Mouse (Mus musculus) forebrain, embryonic 13.5 days (tissue): ENCODE measurements around the gene Zfp985. TPM values are rescaled to one million over a fixed set of nuclear protein-coding genes. Genes with fewer than 3 reads are reported as not detected.
"Not testable (repeated sequence)": the region's sequence is repeated elsewhere in the genome, so short reads cannot be mapped to it uniquely, and the experiment has no call there.

Experiments used
- ATAC-seq: fragments of 200-750 bp; cut with Nextera tagmentation; 2 replicates; pipeline ENCODE4 v1.8.0; 2017
- H3K27ac ChIP-seq: fragments of 300-500 bp; sonication (generic); 2 replicates; pipeline ENCODE4 v1.5.1; 2015; ENCODE audit warnings: inconsistent platforms, mild to moderate bottlenecking, moderate library complexity
- H3K27me3 ChIP-seq: fragments of 300-500 bp; sonication (generic); 2 replicates; pipeline ENCODE4 v1.6.1; 2015; ENCODE audit warnings: mild to moderate bottlenecking, inconsistent platforms
- H3K36me3 ChIP-seq: fragments of 300-500 bp; sonication (generic); 2 replicates; pipeline ENCODE4 v1.6.1; 2015; ENCODE audit warnings: mild to moderate bottlenecking, inconsistent platforms; ENCODE audit not compliant: poor library complexity, severe bottlenecking
- H3K4me1 ChIP-seq: fragments of 300-500 bp; sonication (generic); 2 replicates; pipeline ENCODE4 v1.6.1; 2015; ENCODE audit warnings: inconsistent platforms
- H3K4me2 ChIP-seq: fragments of 300-500 bp; sonication (generic); 2 replicates; pipeline ENCODE4 v1.6.1; 2015; ENCODE audit warnings: inconsistent platforms, mild to moderate bottlenecking, moderate library complexity
- H3K4me3 ChIP-seq: fragments of 300-500 bp; sonication (generic); 2 replicates; pipeline ENCODE4 v1.5.1; 2015; ENCODE audit warnings: mild to moderate bottlenecking, inconsistent platforms
- H3K9ac ChIP-seq: fragments of 300-500 bp; sonication (generic); 2 replicates; pipeline ENCODE4 v1.6.1; 2015; ENCODE audit warnings: mild to moderate bottlenecking, inconsistent platforms
- H3K9me3 ChIP-seq: fragments of 300-500 bp; sonication (generic); replicated peaks from 2 replicates; pipeline ENCODE4 v1.6.1; 2016; ENCODE audit warnings: inconsistent platforms
- WGBS: fragments of 180-500 bp; shearing (Covaris S2); methylation state at CpG from one replicate; pipeline ENCODE4 v1.1.7; 2015; 5-methylcytosine and 5-hydroxymethylcytosine counted together
- polyA plus RNA-seq: library from polyadenylated mRNA; unstranded; fragments of >200 nt; fragmentation: Nextera tagmentation; extraction: Ambion mirVana; gene quantifications from 2 replicates; pipeline ENCODE4 v1.2.1, GENCODE M21; 2015

Gene Zfp985
- polyA plus RNA-seq = 0.05 and 0.06 TPM in 2 replicates

DNA sequence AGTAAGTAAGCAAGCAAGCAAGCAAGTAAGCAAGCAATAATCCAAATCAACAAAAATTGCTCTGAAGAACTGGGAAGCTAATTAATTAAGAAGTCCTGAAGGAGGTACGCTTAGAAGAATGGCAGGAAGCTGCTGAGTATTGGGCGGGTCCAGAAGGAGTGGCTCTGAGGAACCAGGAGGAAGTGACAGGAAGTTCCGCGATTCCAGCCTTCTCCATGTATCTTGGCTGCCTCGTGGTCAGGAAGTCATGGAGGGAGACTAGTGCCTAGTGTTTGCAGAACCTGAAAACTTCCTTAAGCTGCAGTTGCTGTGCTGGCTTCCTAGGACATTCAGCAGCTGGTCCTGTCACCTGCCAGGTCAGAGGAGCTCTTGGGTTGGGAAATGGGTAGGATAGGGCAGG is at the start of gene Zfp985:
Zfp985 (plus strand) TSS at position 207 of the 400 bp plus-strand sequence.
- H3K9me3 ChIP-seq = peaks cover 24% of the 10 kb centered on the region
- 72% methylated on average over 5 of the region's 5 CpGs for WGBS
- not testable (repeated sequence) for H3K4me3 ChIP-seq, H3K27ac ChIP-seq, H3K27me3 ChIP-seq, ATAC-seq, H3K9ac ChIP-seq, H3K36me3 ChIP-seq, H3K4me1 ChIP-seq, H3K4me2 ChIP-seq

- H3K27ac ChIP-seq = no peak overlapping the region
- H3K27me3 ChIP-seq = no peaks in the 10 kb centered on the region
- peaks cover 20% of the 10 kb centered on the region for H3K9me3 ChIP-seq
- peaks cover 4% of the 10 kb centered on the region; the same call in 1 of the 2 replicates for H3K36me3 ChIP-seq
- no peak overlapping the region for H3K9ac ChIP-seq
- no peak overlapping the region for H3K4me3 ChIP-seq
- 86% methylated on average over 2 of the region's 2 CpGs for WGBS
- no peaks in the 10 kb centered on the region for H3K4me1 ChIP-seq
- no peak for ATAC-seq
- H3K4me2 ChIP-seq = no peak overlapping the region
Measured at GRCm38 (mm10) chr4:147509174-147509573, 43.9 kb upstream of the Zfp985 start.

DNA sequence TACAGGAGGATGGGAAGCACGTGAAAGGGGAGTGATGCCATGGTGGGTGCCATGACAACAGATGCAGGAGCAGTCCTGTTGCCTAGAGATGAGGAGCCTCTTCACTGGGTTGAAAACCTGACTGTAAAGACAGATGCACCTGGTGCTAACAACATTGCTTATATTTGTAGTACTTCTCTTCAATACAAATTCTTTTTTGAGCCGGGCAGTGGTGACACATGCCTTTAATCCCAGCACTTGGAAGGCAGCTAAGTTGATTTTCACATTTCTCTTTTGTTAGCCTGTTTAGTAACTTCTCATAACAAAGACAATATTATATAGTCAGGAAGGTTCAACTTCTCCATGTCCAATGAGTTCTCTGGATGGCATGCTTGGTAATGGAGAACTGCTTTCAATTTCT is 34.1 kb upstream of the Zfp985 start:
- Histone ChIP-seq H3K4me3 (no peak overlapping the region), H3K4me2 (no peak overlapping the region), H3K36me3 (no peaks in the 10 kb centered on the region), H3K9ac (no peak overlapping the region), H3K4me1 (no peaks in the 10 kb centered on the region), H3K27ac (no peak overlapping the region), H3K27me3 (no peaks in the 10 kb centered on the region), H3K9me3 (peaks cover 70% of the 10 kb centered on the region)
- 72% methylated on average over 2 of the region's 2 CpGs for WGBS
- ATAC-seq = peak; percentile 30; the same call in 1 of the 2 replicates

DNA sequence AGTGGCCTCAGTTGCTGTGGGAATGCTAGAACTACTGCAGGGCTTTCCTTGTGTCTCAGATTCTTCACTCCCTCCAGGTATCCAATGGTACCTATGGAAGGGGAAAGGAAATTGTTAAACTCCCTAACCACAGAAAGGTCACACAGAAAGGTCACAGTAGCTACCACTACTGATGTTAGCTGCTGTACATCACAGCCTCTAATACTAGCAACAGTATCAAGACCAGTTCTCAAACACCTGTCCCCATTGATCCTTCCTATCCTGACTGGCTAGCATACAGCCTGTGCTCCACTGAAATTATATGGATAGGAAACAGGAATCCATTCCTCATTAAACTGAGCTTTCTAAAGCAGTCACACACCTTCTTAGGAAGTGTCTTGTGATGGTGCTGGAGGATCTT is 33.0 kb upstream of the Zfp985 start:
- H3K4me1 ChIP-seq = no peaks in the 10 kb centered on the region
- no peaks in the 10 kb centered on the region for H3K27me3 ChIP-seq
- no peak overlapping the region for H3K9ac ChIP-seq
- no peak overlapping the region for H3K4me3 ChIP-seq
- ATAC-seq = peak; percentile 48; the same call in 1 of the 2 replicates
- H3K4me2 ChIP-seq = no peak overlapping the region
- H3K27ac ChIP-seq = no peak overlapping the region
- no peaks in the 10 kb centered on the region for H3K36me3 ChIP-seq
- H3K9me3 ChIP-seq = peaks cover 73% of the 10 kb centered on the region

DNA sequence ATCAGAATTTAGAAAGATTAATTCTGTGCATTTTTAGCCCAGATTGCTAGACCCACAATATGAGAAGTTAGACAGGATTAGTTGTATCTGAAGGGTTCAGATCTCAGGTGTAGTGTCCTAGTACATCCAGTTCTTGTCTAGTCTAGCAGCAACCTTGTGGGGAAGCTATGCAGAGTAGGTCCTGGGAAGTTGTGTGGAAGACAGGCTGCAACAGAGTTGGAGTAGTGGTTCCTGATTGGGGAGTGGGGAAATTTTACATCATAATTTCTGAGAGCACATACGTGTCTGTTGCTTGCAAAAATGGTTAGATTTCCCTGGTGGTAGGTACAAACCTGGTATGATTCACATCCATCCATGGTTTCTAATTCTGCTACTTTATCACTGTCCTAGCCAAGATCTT is 28.0 kb upstream of the Zfp985 start:
- Histone ChIP-seq H3K27ac (no peak overlapping the region), H3K4me1 (no peaks in the 10 kb centered on the region), H3K9me3 (peaks cover 66% of the 10 kb centered on the region), H3K9ac (no peak overlapping the region), H3K36me3 (no peaks in the 10 kb centered on the region), H3K27me3 (no peaks in the 10 kb centered on the region), H3K4me3 (no peak overlapping the region), H3K4me2 (no peak overlapping the region)
- WGBS = 87% methylated on average over 1 of the region's 1 CpGs
- no peak for ATAC-seq

- WGBS = 94% methylated on average over 1 of the region's 1 CpGs
- Histone ChIP-seq H3K27me3 (no peaks in the 10 kb centered on the region), H3K36me3 (no peaks in the 10 kb centered on the region), H3K9me3 (peaks cover 44% of the 10 kb centered on the region), H3K4me3 (no peak overlapping the region), H3K9ac (no peak overlapping the region), H3K27ac (no peak overlapping the region), H3K4me2 (no peak overlapping the region), H3K4me1 (no peaks in the 10 kb centered on the region)
- no peak for ATAC-seq
Measured at GRCm38 (mm10) chr4:147530366-147530765, 22.7 kb upstream of the Zfp985 start.

GRCm38 (mm10) chr4:147535916-147536315 is 17.2 kb upstream of the Zfp985 start:
- H3K4me2 ChIP-seq, H3K27ac ChIP-seq: not testable (repeated sequence)
- peaks cover 47% of the 10 kb centered on the region for H3K9me3 ChIP-seq

DNA sequence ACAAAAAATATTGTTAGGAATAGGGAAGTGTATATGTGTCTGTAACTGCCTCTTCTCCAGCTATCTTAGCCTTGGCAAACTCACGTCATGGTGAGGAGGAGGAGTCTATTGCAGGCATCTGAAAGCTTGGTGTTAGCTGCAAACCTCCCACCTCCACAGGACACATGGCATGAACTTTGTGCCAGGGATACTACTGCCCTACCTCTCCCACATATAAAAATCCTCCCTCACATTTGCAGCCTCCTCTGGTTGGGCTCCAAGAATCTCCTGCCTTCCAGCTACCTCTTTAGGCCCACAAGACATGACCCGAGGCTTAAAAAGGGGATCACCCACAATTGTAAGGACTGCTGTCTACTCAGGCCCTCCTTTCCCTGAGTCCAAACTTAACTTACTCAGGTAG is 15.4 kb upstream of the Zfp985 start:
- H3K27me3 ChIP-seq = no peaks in the 10 kb centered on the region
- 81% methylated on average over 2 of the region's 2 CpGs for WGBS
- peaks cover 42% of the 10 kb centered on the region for H3K9me3 ChIP-seq
- no peaks in the 10 kb centered on the region for H3K36me3 ChIP-seq
- no peak overlapping the region for H3K4me2 ChIP-seq
- no peak overlapping the region for H3K4me3 ChIP-seq
- H3K4me1 ChIP-seq = no peaks in the 10 kb centered on the region
- ATAC-seq = no peak
- no peak overlapping the region for H3K27ac ChIP-seq
- H3K9ac ChIP-seq = no peak overlapping the region

More at GRCm38 (mm10) chr4:147535916-147536315, 17.2 kb upstream of the Zfp985 start:
- H3K4me3 ChIP-seq, ATAC-seq, H3K27me3 ChIP-seq, H3K36me3 ChIP-seq, H3K4me1 ChIP-seq, H3K9ac ChIP-seq: not testable (repeated sequence)

DNA sequence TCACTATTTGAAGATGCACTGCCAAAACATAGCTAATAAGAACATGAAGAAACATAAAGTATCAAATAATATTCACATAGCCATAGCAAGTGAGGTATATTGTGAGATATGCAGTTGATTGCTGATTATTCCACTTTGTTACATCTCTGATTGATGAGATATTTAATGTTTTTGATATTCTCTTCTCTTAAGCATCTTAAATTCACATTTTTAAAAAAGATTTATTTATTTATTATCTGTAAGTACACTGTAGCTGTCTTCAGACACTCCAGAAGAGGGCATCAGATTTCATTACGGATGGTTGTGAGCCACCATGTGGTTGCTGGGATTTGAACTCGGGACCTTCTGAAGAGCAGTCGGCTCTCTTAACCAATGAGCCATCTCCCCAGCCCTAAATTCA is 13.2 kb upstream of the Zfp985 start, which contains the start of gene Gm16503:
Gm16503 (plus strand) TSS at position 301 of the 400 bp plus-strand sequence.
- H3K27ac ChIP-seq, H3K4me1 ChIP-seq, H3K4me2 ChIP-seq, H3K27me3 ChIP-seq, H3K36me3 ChIP-seq, ATAC-seq, H3K9ac ChIP-seq, H3K4me3 ChIP-seq: not testable (repeated sequence)
- H3K9me3 ChIP-seq = peaks cover 54% of the 10 kb centered on the region
- 84% methylated on average over 3 of the region's 3 CpGs for WGBS

DNA sequence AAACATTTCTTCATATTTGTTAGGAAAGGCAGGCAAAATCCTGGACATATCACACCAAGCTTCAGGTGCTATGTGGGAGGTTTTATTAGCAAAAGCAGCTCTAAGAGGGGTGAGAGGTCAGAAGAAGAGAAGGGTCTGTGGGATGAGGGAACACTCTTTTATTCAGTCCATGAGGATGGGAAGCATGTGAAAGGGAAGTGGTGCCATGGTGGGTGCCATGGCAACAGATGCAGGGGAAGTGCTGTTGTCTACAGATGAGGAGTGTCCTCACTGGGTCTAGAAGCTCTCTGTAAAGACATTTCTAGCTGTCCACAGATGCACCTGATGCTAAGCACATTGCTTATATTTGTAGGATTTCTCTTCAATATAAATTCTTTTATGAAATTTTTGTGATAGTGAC is 12.0 kb upstream of the Zfp985 start:
- H3K27ac ChIP-seq = no peak overlapping the region
- no peaks in the 10 kb centered on the region for H3K27me3 ChIP-seq
- no peak overlapping the region for H3K4me2 ChIP-seq
- H3K9me3 ChIP-seq = peaks cover 46% of the 10 kb centered on the region
- no peaks in the 10 kb centered on the region for H3K36me3 ChIP-seq
- H3K4me3 ChIP-seq = no peak overlapping the region
- ATAC-seq = no peak
- H3K9ac ChIP-seq = no peak overlapping the region
- no peaks in the 10 kb centered on the region for H3K4me1 ChIP-seq

DNA sequence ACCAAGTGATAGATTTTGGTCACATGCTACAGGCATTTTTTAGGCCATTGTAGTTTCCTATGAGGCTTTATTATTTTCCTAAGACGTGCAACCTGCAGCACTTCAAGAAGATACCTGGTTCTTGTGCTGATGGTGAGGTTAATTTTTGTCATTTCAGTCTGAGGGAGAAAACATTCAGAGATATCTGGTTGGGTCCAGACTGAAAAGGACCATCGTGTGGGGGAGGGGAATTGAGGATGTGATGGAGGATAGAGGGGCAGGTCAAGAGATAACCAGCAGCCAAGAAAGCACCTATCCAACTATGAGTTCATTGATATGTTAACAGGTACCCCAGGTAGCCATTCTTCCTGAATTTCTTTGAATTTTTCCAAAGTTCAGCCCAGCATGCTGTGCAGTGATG is 1.3 kb downstream of the Zfp985 start:
- not testable (repeated sequence) for H3K27ac ChIP-seq, H3K4me3 ChIP-seq, H3K4me2 ChIP-seq, ATAC-seq, H3K36me3 ChIP-seq, H3K4me1 ChIP-seq, H3K27me3 ChIP-seq, H3K9ac ChIP-seq
- WGBS = 78% methylated on average over 2 of the region's 2 CpGs
- H3K9me3 ChIP-seq = peaks cover 25% of the 10 kb centered on the region

- ATAC-seq, H3K36me3 ChIP-seq: not testable (repeated sequence)
- WGBS = 61% methylated on average over 1 of the region's 1 CpGs
Measured at GRCm38 (mm10) chr4:147556921-147557320, 3.8 kb downstream of the Zfp985 start.

DNA sequence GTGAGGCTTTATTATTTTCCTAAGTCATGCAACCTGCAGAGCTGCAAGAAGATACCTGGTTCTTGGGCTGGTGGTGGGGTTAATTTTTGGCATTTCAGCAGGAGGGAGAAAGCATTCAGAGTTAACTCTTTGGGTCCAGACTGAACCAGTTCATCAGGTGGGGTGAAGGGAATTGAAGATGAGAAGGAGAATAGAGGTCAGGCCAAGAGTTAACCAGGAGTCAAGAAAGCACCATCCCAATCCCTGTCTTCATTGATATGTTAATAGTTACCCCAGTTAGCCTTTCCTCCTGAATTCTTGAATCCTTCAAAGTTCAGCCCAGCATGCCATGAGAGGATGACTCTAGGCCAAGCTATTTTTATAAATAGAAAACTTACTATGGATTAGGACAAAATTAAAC is 4.9 kb downstream of the Zfp985 start:
- not testable (repeated sequence) for H3K4me2 ChIP-seq, H3K27ac ChIP-seq, ATAC-seq, H3K4me1 ChIP-seq, H3K27me3 ChIP-seq, H3K9ac ChIP-seq, H3K4me3 ChIP-seq, H3K36me3 ChIP-seq
- H3K9me3 ChIP-seq = peaks cover 25% of the 10 kb centered on the region

More at GRCm38 (mm10) chr4:147556921-147557320, 3.8 kb downstream of the Zfp985 start:
- H3K4me2 ChIP-seq, H3K4me3 ChIP-seq, H3K27me3 ChIP-seq, H3K9ac ChIP-seq, H3K27ac ChIP-seq, H3K4me1 ChIP-seq: not testable (repeated sequence)
- H3K9me3 ChIP-seq = peaks cover 25% of the 10 kb centered on the region
